Mouse (Mus musculus) adrenal gland, adult 8-10 months (tissue): ENCODE results near the gene Gm28729. TPM values are rescaled to one million over a fixed set of nuclear protein-coding genes. Genes with fewer than 3 reads are reported as not detected.
"Not testable (repeated sequence)": the region's sequence is repeated elsewhere in the genome, so short reads cannot be mapped to it uniquely, and the experiment has no call there.

ENCODE experiments used
- DNase-seq: peaks from one replicate; pipeline ENCODE4 v3.0.0; 2022
- total RNA-seq, 4 experiments: library from RNA; stranded (reverse); gene quantifications; 2 replicates each; pipeline ENCODE4 v1.2.4; 2022

The Gm28729 gene
- total RNA-seq, 4 experiments from 2014 or later: 0.13 TPM; not detected in 3

- DNase-seq: no peak
These were observed 7.6 kb downstream of the Gm28729 start for GRCm38 (mm10) chr9:96517429-96517828.

- DNase-seq: peak; percentile 55
These were observed 8.3 kb downstream of the Gm28729 start for GRCm38 (mm10) chr9:96516806-96517205.

- DNase-seq: no peak
These were observed 9.3 kb downstream of the Gm28729 start for GRCm38 (mm10) chr9:96515737-96516136.

GRCm38 (mm10) chr9:96514278-96514677 lies 10.8 kb downstream of the Gm28729 start:
- DNase-seq: no peak

- DNase-seq: peak; percentile 66
These were observed 19.0 kb downstream of the Gm28729 start for GRCm38 (mm10) chr9:96506011-96506498.

GRCm38 (mm10) chr9:96505156-96505555 lies 19.9 kb downstream of the Gm28729 start:
- no peak for DNase-seq

- DNase-seq: no peak
These were observed 20.8 kb downstream of the Gm28729 start for GRCm38 (mm10) chr9:96504116-96504895.

GRCm38 (mm10) chr9:96502856-96503610 lies 22.0 kb downstream of the Gm28729 start:
- DNase-seq: no peak

GRCm38 (mm10) chr9:96501217-96501616 lies 23.8 kb downstream of the Gm28729 start:
- DNase-seq: no peak

- no peak for DNase-seq
These were observed 31.9 kb downstream of the Gm28729 start for GRCm38 (mm10) chr9:96493212-96493611.

- peak; percentile 12 for DNase-seq
These were observed 33.3 kb downstream of the Gm28729 start for GRCm38 (mm10) chr9:96491810-96492209.

GRCm38 (mm10) chr9:96487869-96488268 lies 37.2 kb downstream of the Gm28729 start:
- not testable (repeated sequence) for DNase-seq

GRCm38 (mm10) chr9:96483648-96484047 lies 41.4 kb downstream of the Gm28729 start:
- DNase-seq: no peak

GRCm38 (mm10) chr9:96483028-96483427 lies 42.0 kb downstream of the Gm28729 start:
- no peak for DNase-seq

GRCm38 (mm10) chr9:96478071-96478888 lies 46.8 kb downstream of the Gm28729 start, which contains the start of gene Rnf7:
Gene Rnf7, minus strand, starts transcription at chr9:96478675.
- peak; percentile 97 for DNase-seq

GRCm38 (mm10) chr9:96472356-96472755 lies 52.7 kb downstream of the Gm28729 start:
- no peak for DNase-seq

- not testable (repeated sequence) for DNase-seq
These were observed 53.4 kb downstream of the Gm28729 start for GRCm38 (mm10) chr9:96471681-96472080.

- no peak for DNase-seq
These were observed 54.6 kb downstream of the Gm28729 start for GRCm38 (mm10) chr9:96470266-96470974.

GRCm38 (mm10) chr9:96469556-96470265 lies 55.4 kb downstream of the Gm28729 start:
- no peak for DNase-seq

GRCm38 (mm10) chr9:96463708-96464107 lies 61.4 kb downstream of the Gm28729 start:
- DNase-seq: no peak

GRCm38 (mm10) chr9:96461607-96462006 lies 63.5 kb downstream of the Gm28729 start:
- no peak for DNase-seq
